Mouse (Mus musculus) liver, postnatal 0 days (tissue): ENCODE measurements at regions not wholly inside any gene's neighbourhood (a gene's known extent, or its start where the extent isn't known, plus 50 kb on each side); places are given as distances from the start of the nearest gene placed in this dataset.

Source experiments
- ATAC-seq: fragments of 200-750 bp; cut with Nextera tagmentation; 2 replicates; pipeline ENCODE4 v1.8.0; 2017; ENCODE audit warnings: mild to moderate bottlenecking, moderate library complexity
- DNase-seq: peaks from one replicate; pipeline ENCODE4 v3.0.0-alpha.2; 2016
- H3K27ac ChIP-seq: fragments of 300-500 bp; sonication (generic); 2 replicates; pipeline ENCODE4 v1.5.1; 2014; ENCODE audit warnings: antibody characterized with exemption, moderate library complexity, mild to moderate bottlenecking, low read depth
- H3K27me3 ChIP-seq: fragments of 300-500 bp; sonication (generic); 2 replicates; pipeline ENCODE4 v1.6.1; 2014; ENCODE audit warnings: low read length, control low read depth, mixed read lengths; ENCODE audit not compliant: insufficient read depth
- H3K36me3 ChIP-seq: fragments of 300-500 bp; sonication (generic); replicated peaks from 2 replicates; pipeline ENCODE4 v1.6.1; 2014; ENCODE audit warnings: mild to moderate bottlenecking, control low read depth, low read length, moderate library complexity, mixed read lengths; ENCODE audit not compliant: insufficient read depth
- H3K4me1 ChIP-seq: fragments of 300-500 bp; sonication (generic); 2 replicates; pipeline ENCODE4 v1.6.1; 2014; ENCODE audit warnings: antibody characterized with exemption, mild to moderate bottlenecking, control low read depth; ENCODE audit not compliant: insufficient read depth
- H3K4me2 ChIP-seq: fragments of 300-500 bp; sonication (generic); 2 replicates; pipeline ENCODE4 v1.6.1; 2014; ENCODE audit warnings: low read depth, mild to moderate bottlenecking, low read length, moderate library complexity, mixed read lengths
- H3K4me3 ChIP-seq: fragments of 300-500 bp; sonication (generic); 2 replicates; pipeline ENCODE4 v1.5.1; 2014; ENCODE audit warnings: low read depth, low read length
- H3K9ac ChIP-seq: fragments of 300-500 bp; sonication (generic); replicated peaks from 2 replicates; pipeline ENCODE4 v1.6.1; 2014; ENCODE audit warnings: mild to moderate bottlenecking, moderate library complexity
- H3K9me3 ChIP-seq: fragments of 300-500 bp; sonication (generic); 2 replicates; pipeline ENCODE4 v1.6.1; 2016; ENCODE audit warnings: mild to moderate bottlenecking, control low read depth, low read length, mixed read lengths
- CTCF ChIP-seq: sonication (generic); IDR thresholded peaks from 2 replicates; pipeline ENCODE4 v1.5.1; 2016; ENCODE audit warnings: antibody characterized with exemption, low read depth
- EP300 ChIP-seq: IDR thresholded peaks from 2 replicates; pipeline ENCODE4 v1.6.1; 2016; ENCODE audit warnings: antibody characterized with exemption, low read depth, mild to moderate bottlenecking
- WGBS: fragments of 180-500 bp; shearing (Covaris S2); extraction: QIAGEN DNeasy Blood & Tissue Kit; methylation state at CpG from one replicate; pipeline ENCODE4 v1.1.7; 2014; ENCODE audit not compliant: insufficient replicate concordance; 5-methylcytosine and 5-hydroxymethylcytosine counted together

DNA sequence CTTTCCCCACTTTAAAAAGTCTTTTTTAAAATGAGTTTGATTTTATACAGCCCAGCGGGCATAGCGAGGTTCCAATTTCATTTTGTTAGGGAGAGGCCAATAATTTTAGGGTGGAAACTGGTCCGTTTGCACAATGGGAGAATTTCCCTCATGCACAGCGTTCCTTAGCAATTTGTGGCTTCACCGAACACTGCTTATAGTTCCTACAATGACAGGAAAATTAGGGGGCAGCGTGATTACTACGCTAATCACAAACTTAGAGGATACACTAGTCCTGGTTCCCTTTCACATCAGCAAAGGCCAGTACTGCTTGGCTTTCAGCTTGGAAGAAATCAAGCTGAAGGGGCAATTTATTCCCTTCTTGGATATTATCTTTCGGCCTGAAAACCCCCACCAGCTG, 745.1 kb upstream of the Gm19410 start:
- DNase-seq, result no peak
- ATAC-seq, result no peak
- TF ChIP-seq CTCF (no peak), EP300 (no peak)
- Histone ChIP-seq H3K9me3 (no peaks in the 10 kb centered on the region; the same call in 1 of the 2 replicates), H3K4me1 (no peaks in the 10 kb centered on the region), H3K36me3 (no peaks in the 10 kb centered on the region), H3K4me2 (no peak overlapping the region), H3K27ac (no peak overlapping the region), H3K27me3 (no peaks in the 10 kb centered on the region), H3K9ac (no peak overlapping the region), H3K4me3 (no peak overlapping the region)
- 87% methylated on average over 8 of the region's 8 CpGs for WGBS

DNA sequence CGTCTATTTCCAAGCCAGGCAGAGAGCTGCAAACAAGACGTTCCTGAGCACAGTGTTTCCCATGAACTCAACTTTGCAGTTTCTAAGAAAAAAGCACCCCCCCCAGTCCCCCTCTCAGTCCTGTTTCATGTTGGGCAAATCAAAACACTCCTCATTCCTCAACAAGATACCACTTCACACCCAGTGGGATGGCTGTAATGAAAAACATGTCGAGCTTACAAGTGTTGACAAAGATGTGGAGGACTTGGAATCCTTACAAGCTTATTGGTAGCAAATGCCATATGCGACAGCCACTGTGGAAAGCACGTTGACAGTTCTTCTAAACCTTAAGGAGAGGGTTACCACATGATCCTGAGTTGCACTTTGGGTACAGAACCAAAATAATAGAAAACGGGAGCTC, 742.9 kb upstream of the Gm19410 start:
- H3K4me3 ChIP-seq, result no peak overlapping the region
- ATAC-seq, result no peak
- 71% methylated on average over 6 of the region's 6 CpGs for WGBS
- TF ChIP-seq CTCF, result no peak
- no peak for TF ChIP-seq EP300
- no peaks in the 10 kb centered on the region for H3K4me1 ChIP-seq
- DNase-seq, result no peak
- H3K27ac ChIP-seq, result no peak overlapping the region
- no peak overlapping the region for H3K9ac ChIP-seq
- no peaks in the 10 kb centered on the region for H3K36me3 ChIP-seq
- no peak overlapping the region for H3K4me2 ChIP-seq
- H3K27me3 ChIP-seq, result no peaks in the 10 kb centered on the region
- no peaks in the 10 kb centered on the region; the same call in 1 of the 2 replicates for H3K9me3 ChIP-seq

GRCm38 (mm10) chr8:35047798-35048197, 717.8 kb upstream of the Gm19410 start:
- ATAC-seq (no peak), DNase-seq (no peak)
- TF ChIP-seq CTCF (no peak), EP300 (no peak)
- Histone ChIP-seq H3K4me1 (no peaks in the 10 kb centered on the region), H3K27me3 (no peaks in the 10 kb centered on the region), H3K27ac (no peak overlapping the region), H3K4me3 (no peak overlapping the region), H3K4me2 (no peak overlapping the region), H3K9me3 (no peaks in the 10 kb centered on the region), H3K36me3 (no peaks in the 10 kb centered on the region), H3K9ac (no peak overlapping the region)
- 54% methylated on average over 3 of the region's 3 CpGs for WGBS

DNA sequence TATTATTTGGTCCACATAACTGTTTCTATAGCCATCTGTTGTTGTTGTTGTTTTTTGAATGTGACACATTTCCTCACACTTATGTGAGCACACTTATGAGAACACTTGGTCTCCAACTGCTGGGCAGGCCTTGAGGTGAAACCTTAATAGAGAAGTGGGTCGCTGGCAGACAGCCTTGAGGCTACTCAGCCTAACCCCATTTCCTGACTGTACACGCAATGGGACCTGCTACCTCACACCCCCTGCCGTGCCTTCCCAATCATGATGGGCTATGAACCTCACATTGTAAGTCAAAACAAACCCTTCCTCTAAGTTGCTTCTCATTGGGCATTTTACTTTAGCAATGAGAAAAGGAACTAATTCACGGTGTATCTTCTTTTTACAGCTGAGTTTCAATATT, 712.1 kb upstream of the Gm19410 start:
- TF ChIP-seq CTCF, result no peak
- TF ChIP-seq EP300, result no peak
- no peaks in the 10 kb centered on the region for H3K36me3 ChIP-seq
- H3K4me1 ChIP-seq, result no peaks in the 10 kb centered on the region
- no peaks in the 10 kb centered on the region for H3K27me3 ChIP-seq
- no peak overlapping the region for H3K27ac ChIP-seq
- no peak overlapping the region for H3K4me3 ChIP-seq
- DNase-seq (no peak), ATAC-seq (no peak)
- no peak overlapping the region for H3K4me2 ChIP-seq
- 55% methylated on average over 4 of the region's 4 CpGs for WGBS
- no peak overlapping the region for H3K9ac ChIP-seq
- H3K9me3 ChIP-seq, result no peaks in the 10 kb centered on the region

- Histone ChIP-seq H3K36me3 (no peaks in the 10 kb centered on the region), H3K9ac (no peak overlapping the region), H3K9me3 (no peaks in the 10 kb centered on the region; the same call in 1 of the 2 replicates), H3K27me3 (no peaks in the 10 kb centered on the region), H3K4me1 (no peaks in the 10 kb centered on the region), H3K4me3 (no peak overlapping the region), H3K4me2 (no peak overlapping the region), H3K27ac (no peak overlapping the region)
- no peak for DNase-seq
- ATAC-seq, result no peak
- WGBS, result 77% methylated on average over 5 of the region's 5 CpGs
- TF ChIP-seq EP300 (no peak), CTCF (no peak)
Measured at GRCm38 (mm10) chr8:35061048-35061447, 704.5 kb upstream of the Gm19410 start.

- Histone ChIP-seq H3K9ac (no peak overlapping the region), H3K9me3 (no peaks in the 10 kb centered on the region; the same call in 1 of the 2 replicates), H3K27ac (no peak overlapping the region), H3K27me3 (no peaks in the 10 kb centered on the region), H3K36me3 (no peaks in the 10 kb centered on the region), H3K4me3 (no peak overlapping the region), H3K4me2 (no peak overlapping the region), H3K4me1 (no peaks in the 10 kb centered on the region)
- 68% methylated on average over 2 of the region's 2 CpGs for WGBS
- DNase-seq (no peak), ATAC-seq (no peak)
- TF ChIP-seq CTCF, result no peak
- TF ChIP-seq EP300, result no peak
Measured at GRCm38 (mm10) chr8:35068228-35068627, 697.4 kb upstream of the Gm19410 start.

- Histone ChIP-seq H3K9ac (no peak overlapping the region), H3K4me2 (no peak overlapping the region), H3K36me3 (no peaks in the 10 kb centered on the region), H3K27me3 (no peaks in the 10 kb centered on the region), H3K9me3 (no peaks in the 10 kb centered on the region), H3K4me3 (no peak overlapping the region), H3K4me1 (no peaks in the 10 kb centered on the region), H3K27ac (no peak overlapping the region)
- WGBS, result 79% methylated on average over 7 of the region's 7 CpGs
- DNase-seq (no peak), ATAC-seq (no peak)
- TF ChIP-seq CTCF (no peak), EP300 (no peak)
Measured at GRCm38 (mm10) chr8:35070246-35070989, 695.2 kb upstream of the Gm19410 start.
